Mouse (Mus musculus) right cerebral cortex, postnatal 36 days (tissue): ENCODE results near the gene Hivep1.

Experiments used
- DNase-seq, 2 experiments: peaks; one replicate each; pipeline ENCODE4 v3.0.0; 2022; ENCODE audit warnings: low spot score in 2 of 2, mixed read lengths in 1 of 2

Hivep1 gene

GRCm38 (mm10) chr13:42051961-42052695 is at the start of gene Hivep1:
Hivep1 (plus strand) TSS chr13:42052021.
- peak; percentile 21 to 59 for DNase-seq

DNA sequence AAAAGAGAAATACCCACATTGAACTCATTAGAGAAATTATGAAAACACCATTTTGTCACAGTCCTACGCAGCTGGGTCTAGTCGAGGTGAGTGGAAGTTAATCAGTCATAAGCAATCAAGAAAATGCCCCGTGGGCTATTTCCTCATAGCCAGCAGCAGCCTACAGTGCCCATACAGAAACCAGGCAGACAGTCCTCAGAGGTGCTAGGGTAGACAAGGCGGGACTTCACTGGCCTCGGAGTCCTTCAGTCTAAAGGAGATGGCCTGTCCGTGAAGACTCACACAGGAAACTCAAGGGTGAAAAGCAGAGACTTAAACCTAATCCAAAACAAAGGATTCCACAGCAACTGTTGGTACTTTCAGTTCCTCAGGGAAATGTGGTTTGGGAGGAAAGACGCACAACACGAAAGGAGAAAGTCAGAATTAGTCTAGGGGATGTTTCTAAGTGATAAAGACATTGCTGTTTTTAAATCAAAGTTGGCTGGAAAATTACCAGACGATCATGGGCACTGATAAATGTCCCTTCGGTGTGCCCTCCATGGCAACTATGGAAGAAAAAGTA is 36.3 kb upstream of the Hivep1 start:
- DNase-seq, result no peak

- no peak for DNase-seq
These were observed 35.6 kb upstream of the Hivep1 start for GRCm38 (mm10) chr13:42016218-42016617.

DNA sequence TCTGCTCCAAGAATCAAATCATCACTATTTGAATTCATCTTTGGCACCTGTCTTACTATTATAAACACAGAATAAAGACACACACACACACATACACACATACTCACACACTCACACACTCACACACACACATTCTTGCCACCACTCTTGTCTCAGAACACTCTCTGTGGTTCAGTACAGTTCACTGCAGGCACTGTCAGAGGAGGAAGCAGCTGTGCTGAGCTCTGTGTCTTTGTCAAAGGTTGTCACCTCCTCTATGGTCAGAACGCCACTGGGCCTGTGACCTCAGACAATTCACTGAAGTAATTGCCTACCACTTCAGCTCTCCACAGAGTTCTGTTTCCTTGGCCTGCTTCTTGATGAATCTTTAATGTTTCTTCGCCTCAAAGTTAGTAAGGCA is 33.5 kb upstream of the Hivep1 start:
- no peak for DNase-seq

DNA sequence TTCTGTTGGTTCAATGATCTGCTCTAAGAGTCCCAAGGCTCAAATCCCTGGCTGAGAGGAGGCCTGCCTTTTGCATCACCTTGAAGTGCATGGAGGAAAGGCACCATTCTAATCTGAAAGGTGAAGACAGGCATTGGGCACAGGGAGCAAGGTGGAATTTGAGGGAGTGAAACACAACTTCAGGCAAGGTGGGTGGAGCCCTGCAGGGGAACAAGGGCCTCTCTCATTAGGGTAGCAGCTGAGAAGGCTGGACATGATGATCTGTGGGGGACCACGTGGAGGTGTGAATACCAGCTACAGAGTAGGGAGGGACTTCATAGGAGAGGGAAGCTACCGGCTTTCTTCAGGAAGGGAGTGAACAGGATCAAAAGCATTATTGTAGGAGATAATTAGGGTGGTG is 10.6 kb upstream of the Hivep1 start:
- no peak for DNase-seq

- DNase-seq, result no peak
These were observed 8.4 kb upstream of the Hivep1 start for GRCm38 (mm10) chr13:42043431-42043830.

- peak; percentile 29 to 32 for DNase-seq
These were observed 2.6 kb upstream of the Hivep1 start for GRCm38 (mm10) chr13:42048991-42049773.

- no peak for DNase-seq
These were observed 2.1 kb upstream of the Hivep1 start for GRCm38 (mm10) chr13:42049774-42050125.

- no peak for DNase-seq
These were observed 1.7 kb upstream of the Hivep1 start for GRCm38 (mm10) chr13:42050160-42050559.

DNA sequence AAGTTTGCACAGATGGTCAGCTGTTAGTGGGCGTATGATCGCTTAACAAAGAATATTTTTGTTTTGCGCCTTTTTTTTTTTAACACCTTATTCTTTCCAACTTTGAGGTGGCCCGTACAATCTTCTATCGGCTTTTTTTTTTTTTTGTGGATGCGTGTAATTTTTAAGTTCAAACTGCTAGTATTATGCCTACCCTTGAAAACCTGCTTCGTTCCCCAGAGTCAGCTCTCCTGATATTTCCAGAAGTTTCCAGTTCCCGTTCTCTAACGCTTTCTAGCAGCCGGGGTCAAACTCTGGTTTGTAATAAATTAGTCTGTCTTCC is 980 bp upstream of the Hivep1 start:
- no peak for DNase-seq

- peak; percentile 90 to 91 for DNase-seq
These were observed 467 bp upstream of the Hivep1 start for GRCm38 (mm10) chr13:42051202-42051906.

DNA sequence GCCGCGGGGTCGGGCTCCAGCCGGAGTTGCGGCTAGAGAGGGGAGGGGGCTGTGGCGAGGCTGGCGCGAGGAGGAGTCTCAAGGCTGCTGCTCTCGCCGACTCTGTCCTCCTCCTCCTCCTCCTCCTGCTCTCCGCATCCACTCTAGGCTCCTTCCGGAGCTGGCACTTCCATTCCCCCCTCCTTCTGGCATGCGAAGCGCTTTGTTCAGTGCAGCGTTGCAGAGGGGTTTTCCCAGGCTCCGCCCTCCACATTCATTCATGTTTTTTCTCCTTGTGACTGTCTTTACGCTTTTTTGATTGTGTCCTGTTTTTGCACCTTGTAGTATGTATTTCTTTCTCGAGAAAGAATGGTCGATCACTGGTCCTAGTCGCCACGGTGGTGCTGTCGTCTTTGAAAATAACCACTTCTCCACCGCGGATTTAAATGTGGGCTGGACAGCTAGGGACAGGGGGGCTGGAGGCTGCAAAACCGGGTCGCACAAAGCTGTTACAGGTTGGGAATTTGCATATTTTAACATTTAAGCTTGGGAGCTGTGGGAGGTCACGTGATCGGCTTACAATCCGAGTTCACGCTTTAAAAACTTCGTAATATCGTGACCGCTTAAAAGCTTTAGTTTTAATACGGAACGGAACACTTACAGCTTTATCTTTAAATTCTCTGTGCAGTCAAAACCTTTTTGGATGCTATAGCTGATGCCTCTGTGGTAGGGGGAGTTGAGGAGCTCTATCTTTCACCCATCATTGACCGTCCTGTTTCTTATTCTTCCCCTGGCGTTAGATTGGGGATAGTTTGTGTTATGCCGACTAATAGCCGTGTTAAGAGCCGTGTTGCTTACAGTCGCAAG is 1.1 kb downstream of the Hivep1 start:
- peak; percentile 50 to 67 for DNase-seq

DNA sequence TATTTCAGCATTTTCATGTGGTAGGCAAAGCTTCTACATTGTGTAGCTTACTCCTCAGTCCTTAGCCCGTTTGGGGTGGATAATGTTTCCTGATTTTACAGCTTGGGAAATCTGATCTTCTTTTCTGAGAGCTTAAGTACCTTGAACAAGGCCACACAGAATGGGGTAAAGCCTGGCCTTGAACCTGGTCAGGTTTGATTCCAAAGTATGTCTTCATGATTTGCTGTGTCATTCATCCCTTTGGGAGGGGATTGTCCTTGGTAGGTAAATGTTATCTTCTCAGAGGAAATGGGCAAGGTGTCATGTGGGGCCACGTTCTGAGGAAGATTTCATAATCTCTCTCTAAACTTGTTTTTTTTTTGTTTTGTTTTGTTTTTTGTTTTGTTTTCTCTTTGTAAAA is 1.8 kb downstream of the Hivep1 start:
- no peak for DNase-seq

DNA sequence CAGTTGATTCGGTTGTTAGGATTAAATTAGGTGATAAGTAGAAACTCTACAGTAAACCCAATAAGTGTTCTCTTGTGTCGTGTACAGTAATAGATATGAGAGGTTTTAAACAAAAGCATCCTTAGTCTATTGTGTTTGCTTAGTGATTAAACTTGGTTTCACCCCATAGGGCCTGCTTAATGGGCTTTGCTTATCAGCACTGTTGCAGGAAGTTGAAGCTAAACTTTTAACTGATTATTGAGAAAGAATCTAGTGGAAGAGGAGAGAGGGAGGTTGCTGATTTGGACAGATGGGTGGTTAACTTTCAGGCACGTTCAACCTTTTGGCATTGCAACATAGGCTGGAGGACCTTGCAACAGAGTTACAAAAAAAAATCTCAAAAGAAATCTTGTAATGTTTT is 2.3 kb downstream of the Hivep1 start:
- DNase-seq, result no peak

DNA sequence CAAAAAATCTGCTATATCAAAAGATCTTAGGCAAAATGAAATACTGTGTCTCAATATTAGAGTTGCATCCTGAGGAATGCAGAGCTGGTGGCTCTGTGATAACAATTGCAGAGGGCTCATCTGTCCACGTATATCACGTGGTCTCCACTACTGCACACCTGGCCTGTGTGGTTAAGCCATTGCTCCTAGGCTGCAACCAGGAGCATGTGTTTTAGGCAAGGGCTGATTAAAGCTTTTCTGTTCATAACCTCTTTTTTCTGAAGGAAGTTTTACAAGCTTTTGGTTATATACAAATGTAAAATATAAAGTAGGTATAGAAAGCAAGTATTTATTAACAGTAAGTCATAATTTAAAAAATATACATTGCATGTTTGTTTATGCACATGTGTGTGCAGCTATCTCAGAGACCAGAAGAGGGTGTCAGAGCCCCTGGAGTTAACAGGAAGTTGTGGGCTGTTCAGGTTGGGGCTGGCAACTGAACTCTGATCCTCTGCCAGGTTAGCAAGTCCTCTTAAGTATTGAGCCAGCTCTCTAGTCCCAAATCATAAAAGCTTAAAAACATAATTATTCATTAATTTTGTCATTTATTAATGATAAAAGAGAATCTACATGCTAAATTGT is 5.0 kb downstream of the Hivep1 start:
- DNase-seq, result no peak

- no peak for DNase-seq
These were observed 9.2 kb downstream of the Hivep1 start for GRCm38 (mm10) chr13:42060846-42061630.

- no peak for DNase-seq
These were observed 12.4 kb downstream of the Hivep1 start for GRCm38 (mm10) chr13:42064257-42064656.

DNA sequence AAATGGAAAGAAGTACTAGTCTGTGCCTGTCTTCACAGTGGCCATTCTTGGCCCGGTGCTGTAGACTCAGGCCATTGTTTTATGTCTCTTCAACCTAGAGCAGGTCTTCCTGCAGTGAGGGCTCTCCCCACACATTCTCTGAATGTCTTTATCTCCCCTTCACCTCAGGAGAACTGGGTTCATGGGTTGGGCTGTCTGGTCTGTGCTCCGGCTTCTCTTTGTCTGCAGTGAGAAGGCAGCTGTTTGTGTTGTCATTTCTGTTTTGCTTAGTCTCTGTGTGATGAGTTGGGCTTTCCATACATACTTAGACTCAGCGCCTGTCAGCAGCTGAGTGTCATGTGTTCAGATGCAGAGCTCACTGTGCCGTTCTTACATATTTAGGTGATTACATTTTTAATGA is 18.4 kb downstream of the Hivep1 start:
- DNase-seq, result no peak

DNA sequence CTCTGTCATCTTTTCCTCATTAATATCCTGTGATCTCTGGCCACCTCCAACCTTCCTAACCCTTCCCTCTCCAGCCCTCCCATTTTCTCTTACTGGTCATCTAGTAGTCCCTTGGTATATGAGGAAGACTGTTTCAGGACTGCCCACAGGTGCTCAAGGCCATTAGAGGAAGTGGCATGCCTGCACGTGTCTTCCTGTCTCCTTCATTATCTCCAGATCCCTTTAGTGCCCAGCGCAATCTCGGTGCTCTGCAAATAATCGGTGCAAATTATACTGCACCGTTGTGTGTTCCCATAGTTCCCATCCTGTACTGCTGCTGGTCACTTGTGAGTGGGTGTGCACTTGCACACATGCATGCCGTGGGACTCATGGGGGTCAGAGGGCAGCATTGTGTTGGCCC is 19.2 kb downstream of the Hivep1 start:
- DNase-seq, result no peak

- DNase-seq, result no peak
These were observed 21.5 kb downstream of the Hivep1 start for GRCm38 (mm10) chr13:42073285-42073684.
